Mouse (Mus musculus) left cerebral cortex, adult 11 months (tissue): ENCODE results near the gene Gpr183.

Experiments
- DNase-seq: peaks from one replicate; pipeline ENCODE4 v3.0.0; 2022; ENCODE audit warnings: low spot score

Gene Gpr183

GRCm38 (mm10) chr14:121964990-121965389 lies at the start of gene Gpr183:
Gene Gpr183, minus strand, starts transcription at chr14:121965195.
- DNase-seq = no peak

- DNase-seq = no peak
Observed at GRCm38 (mm10) chr14:122013417-122013951, 48.5 kb upstream of the Gpr183 start.

- no peak for DNase-seq
Observed at GRCm38 (mm10) chr14:122012814-122013213, 47.8 kb upstream of the Gpr183 start.

- DNase-seq = no peak
Observed at GRCm38 (mm10) chr14:122012193-122012592, 47.2 kb upstream of the Gpr183 start.

- no peak for DNase-seq
Observed at GRCm38 (mm10) chr14:122011768-122012167, 46.8 kb upstream of the Gpr183 start.

GRCm38 (mm10) chr14:122010301-122010700 lies 45.3 kb upstream of the Gpr183 start:
- DNase-seq = no peak

- no peak for DNase-seq
Observed at GRCm38 (mm10) chr14:122009502-122009901, 44.5 kb upstream of the Gpr183 start.

GRCm38 (mm10) chr14:122008261-122008660 lies 43.3 kb upstream of the Gpr183 start:
- no peak for DNase-seq

GRCm38 (mm10) chr14:122003812-122004211 lies 38.8 kb upstream of the Gpr183 start:
- no peak for DNase-seq

- no peak for DNase-seq
Observed at GRCm38 (mm10) chr14:122002224-122002623, 37.2 kb upstream of the Gpr183 start.

GRCm38 (mm10) chr14:122000346-122001105 lies 35.5 kb upstream of the Gpr183 start:
- DNase-seq = no peak

GRCm38 (mm10) chr14:121999455-121999854 lies 34.5 kb upstream of the Gpr183 start:
- no peak for DNase-seq

GRCm38 (mm10) chr14:121996786-121997185 lies 31.8 kb upstream of the Gpr183 start:
- no peak for DNase-seq

- DNase-seq = no peak
Observed at GRCm38 (mm10) chr14:121995557-121995870, 30.5 kb upstream of the Gpr183 start.

- no peak for DNase-seq
Observed at GRCm38 (mm10) chr14:121994846-121995556, 30.0 kb upstream of the Gpr183 start.

GRCm38 (mm10) chr14:121994171-121994700 lies 29.2 kb upstream of the Gpr183 start:
- DNase-seq = no peak

GRCm38 (mm10) chr14:121993616-121994015 lies 28.6 kb upstream of the Gpr183 start:
- no peak for DNase-seq

GRCm38 (mm10) chr14:121992395-121993280 lies 27.6 kb upstream of the Gpr183 start:
- no peak for DNase-seq

GRCm38 (mm10) chr14:121991921-121992320 lies 26.9 kb upstream of the Gpr183 start:
- no peak for DNase-seq

GRCm38 (mm10) chr14:121990897-121991296 lies 25.9 kb upstream of the Gpr183 start:
- DNase-seq = no peak

GRCm38 (mm10) chr14:121989869-121990268 lies 24.9 kb upstream of the Gpr183 start:
- no peak for DNase-seq

- DNase-seq = no peak
Observed at GRCm38 (mm10) chr14:121989331-121989730, 24.3 kb upstream of the Gpr183 start.
